Mouse (Mus musculus) midbrain, embryonic 11.5 days (tissue): ENCODE results near the gene Celf2. TPM values are rescaled to one million over a fixed set of nuclear protein-coding genes. Genes with fewer than 3 reads are reported as not detected.

Source experiments
- ATAC-seq: fragments of 200-750 bp; cut with Nextera tagmentation; 2 replicates; pipeline ENCODE4 v1.8.0; 2017; ENCODE audit warnings: moderate TSS enrichment, moderate library complexity; ENCODE audit not compliant: low FRiP score
- DNase-seq: peaks from one replicate; pipeline ENCODE4 v3.0.0; 2015; ENCODE audit warnings: low spot score; ENCODE audit errors: missing footprints
- H3K27ac ChIP-seq: fragments of 300-500 bp; sonication (generic); 2 replicates; pipeline ENCODE4 v1.5.1; 2014; ENCODE audit warnings: low read depth, low read length
- H3K27me3 ChIP-seq: fragments of 300-500 bp; sonication (generic); 2 replicates; pipeline ENCODE4 v1.6.1; 2014; ENCODE audit warnings: mild to moderate bottlenecking, low read length, moderate library complexity, mixed read lengths; ENCODE audit not compliant: control insufficient read depth, insufficient read depth
- H3K36me3 ChIP-seq: fragments of 300-500 bp; sonication (generic); 2 replicates; pipeline ENCODE4 v1.6.1; 2014; ENCODE audit warnings: mild to moderate bottlenecking, low read length, moderate library complexity, mixed read lengths; ENCODE audit not compliant: control insufficient read depth, insufficient read depth
- H3K4me1 ChIP-seq: fragments of 300-500 bp; sonication (generic); 2 replicates; pipeline ENCODE4 v1.6.1; 2014; ENCODE audit warnings: low read length; ENCODE audit not compliant: control insufficient read depth, insufficient read depth
- H3K4me2 ChIP-seq: fragments of 300-500 bp; sonication (generic); 2 replicates; pipeline ENCODE4 v1.6.1; 2014; ENCODE audit warnings: mild to moderate bottlenecking, moderate library complexity
- H3K4me3 ChIP-seq: fragments of 300-500 bp; sonication (generic); 2 replicates; pipeline ENCODE4 v1.5.1; 2014; ENCODE audit warnings: low read depth, low read length
- H3K9ac ChIP-seq: fragments of 300-500 bp; sonication (generic); 2 replicates; pipeline ENCODE4 v1.6.1; 2014; ENCODE audit warnings: low read length
- H3K9me3 ChIP-seq: fragments of 300-500 bp; sonication (generic); 2 replicates; pipeline ENCODE4 v1.6.1; 2016; ENCODE audit warnings: low read length; ENCODE audit not compliant: control insufficient read depth
- WGBS: fragments of 180-500 bp; shearing (Covaris S2); extraction: QIAGEN DNeasy Blood & Tissue Kit; methylation state at CpG from one replicate; pipeline ENCODE4 v1.1.7; 2014; 5-methylcytosine and 5-hydroxymethylcytosine counted together
- polyA plus RNA-seq: library from polyadenylated mRNA; unstranded; fragments of >200 nt; fragmentation: Nextera tagmentation; extraction: Ambion mirVana; gene quantifications from 2 replicates; pipeline ENCODE4 v1.2.1, GENCODE M21; 2014

The Celf2 gene
- polyA plus RNA-seq, 1 experiment from 2014 or later, result 92.7 TPM

GRCm38 (mm10) chr2:7426481-7426880, 82.9 kb downstream of the Celf2 start:
- H3K4me3 ChIP-seq, result no peak overlapping the region
- no peak overlapping the region for H3K4me2 ChIP-seq
- no peak overlapping the region for H3K9ac ChIP-seq
- no peaks in the 10 kb centered on the region for H3K9me3 ChIP-seq
- ATAC-seq (no peak), DNase-seq (no peak)
- H3K27ac ChIP-seq, result no peak overlapping the region
- 93% methylated on average over 1 of the region's 1 CpGs for WGBS
- H3K27me3 ChIP-seq, result no peaks in the 10 kb centered on the region
- no peaks in the 10 kb centered on the region for H3K4me1 ChIP-seq
- H3K36me3 ChIP-seq, result no peaks in the 10 kb centered on the region

GRCm38 (mm10) chr2:7400530-7400929, 108.8 kb downstream of the Celf2 start:
- no peak overlapping the region for H3K4me2 ChIP-seq
- H3K4me1 ChIP-seq, result no peaks in the 10 kb centered on the region
- H3K36me3 ChIP-seq, result no peaks in the 10 kb centered on the region
- no peak overlapping the region for H3K27ac ChIP-seq
- H3K9me3 ChIP-seq, result no peaks in the 10 kb centered on the region
- DNase-seq (no peak), ATAC-seq (no peak)
- H3K27me3 ChIP-seq, result no peaks in the 10 kb centered on the region
- WGBS, result 87% methylated on average over 3 of the region's 3 CpGs
- H3K4me3 ChIP-seq, result no peak overlapping the region
- no peak overlapping the region for H3K9ac ChIP-seq

- Histone ChIP-seq H3K4me1 (0 out of 2 replicates have a peak, but pooled peaks cover 2% of the 10 kb centered on the region), H3K4me3 (no peak overlapping the region)
Measured at GRCm38 (mm10) chr2:7395935-7396334, 113.4 kb downstream of the Celf2 start.

GRCm38 (mm10) chr2:7395473-7395872, 113.9 kb downstream of the Celf2 start:
- Histone ChIP-seq H3K36me3 (no peaks in the 10 kb centered on the region), H3K4me3 (no peak overlapping the region), H3K27ac (no peak overlapping the region), H3K27me3 (no peaks in the 10 kb centered on the region), H3K4me1 (0 out of 2 replicates have a peak, but pooled peaks cover 2% of the 10 kb centered on the region), H3K9me3 (no peaks in the 10 kb centered on the region), H3K9ac (no peak overlapping the region), H3K4me2 (peak overlapping the region; percentile 17; the same call in 1 of the 2 replicates)
- ATAC-seq, result peak; percentile 50; the same call in 1 of the 2 replicates
- WGBS, result 31% methylated on average over 7 of the region's 7 CpGs
- no peak for DNase-seq

More at GRCm38 (mm10) chr2:7395935-7396334, 113.4 kb downstream of the Celf2 start:
- no peaks in the 10 kb centered on the region for H3K36me3 ChIP-seq
- H3K27me3 ChIP-seq, result no peaks in the 10 kb centered on the region
- no peak for DNase-seq
- H3K9me3 ChIP-seq, result no peaks in the 10 kb centered on the region
- H3K27ac ChIP-seq, result no peak overlapping the region
- peak; percentile 48; the same call in 1 of the 2 replicates for ATAC-seq
- 28% methylated on average over 8 of the region's 8 CpGs for WGBS
- no peak overlapping the region for H3K9ac ChIP-seq
- H3K4me2 ChIP-seq, result peak overlapping the region; percentile 17; the same call in 1 of the 2 replicates

GRCm38 (mm10) chr2:7392500-7392899, 116.9 kb downstream of the Celf2 start:
- no peak overlapping the region for H3K4me2 ChIP-seq
- DNase-seq (no peak), ATAC-seq (no peak)
- 90% methylated on average over 2 of the region's 2 CpGs for WGBS
- H3K27me3 ChIP-seq, result no peaks in the 10 kb centered on the region
- H3K27ac ChIP-seq, result no peak overlapping the region
- no peaks in the 10 kb centered on the region for H3K9me3 ChIP-seq
- H3K9ac ChIP-seq, result no peak overlapping the region
- H3K4me3 ChIP-seq, result no peak overlapping the region
- no peaks in the 10 kb centered on the region for H3K36me3 ChIP-seq
- H3K4me1 ChIP-seq, result 0 out of 2 replicates have a peak, but pooled peaks cover 4% of the 10 kb centered on the region

- no peak for ATAC-seq
- Histone ChIP-seq H3K27ac (no peak overlapping the region), H3K4me2 (no peak overlapping the region), H3K4me1 (0 out of 2 replicates have a peak, but pooled peaks cover 2% of the 10 kb centered on the region), H3K27me3 (no peaks in the 10 kb centered on the region), H3K4me3 (no peak overlapping the region), H3K9ac (no peak overlapping the region), H3K9me3 (no peaks in the 10 kb centered on the region), H3K36me3 (no peaks in the 10 kb centered on the region)
- 86% methylated on average over 5 of the region's 5 CpGs for WGBS
- no peak for DNase-seq
Measured at GRCm38 (mm10) chr2:7389264-7389663, 120.1 kb downstream of the Celf2 start.

- Histone ChIP-seq H3K9me3 (no peaks in the 10 kb centered on the region), H3K36me3 (no peaks in the 10 kb centered on the region), H3K9ac (no peak overlapping the region), H3K4me1 (no peaks in the 10 kb centered on the region), H3K27ac (no peak overlapping the region), H3K27me3 (no peaks in the 10 kb centered on the region), H3K4me2 (no peak overlapping the region), H3K4me3 (no peak overlapping the region)
- ATAC-seq, result no peak
- WGBS, result 62% methylated on average over 1 of the region's 1 CpGs
- no peak for DNase-seq
Measured at GRCm38 (mm10) chr2:7378736-7379135, 130.6 kb downstream of the Celf2 start.

- Histone ChIP-seq H3K9me3 (no peaks in the 10 kb centered on the region), H3K4me2 (no peak overlapping the region), H3K4me1 (no peaks in the 10 kb centered on the region), H3K27ac (no peak overlapping the region), H3K27me3 (no peaks in the 10 kb centered on the region), H3K9ac (no peak overlapping the region), H3K4me3 (no peak overlapping the region), H3K36me3 (no peaks in the 10 kb centered on the region)
- WGBS, result 91% methylated on average over 1 of the region's 1 CpGs
- no peak for ATAC-seq
- DNase-seq, result no peak
Measured at GRCm38 (mm10) chr2:7377878-7378277, 131.5 kb downstream of the Celf2 start.

- H3K4me2 ChIP-seq, result no peak overlapping the region
- no peak overlapping the region for H3K4me3 ChIP-seq
- H3K9me3 ChIP-seq, result no peaks in the 10 kb centered on the region
- DNase-seq (no peak), ATAC-seq (no peak)
- WGBS, result 88% methylated on average over 4 of the region's 4 CpGs
- H3K27ac ChIP-seq, result no peak overlapping the region
- no peaks in the 10 kb centered on the region for H3K36me3 ChIP-seq
- no peaks in the 10 kb centered on the region for H3K27me3 ChIP-seq
- H3K9ac ChIP-seq, result no peak overlapping the region
- H3K4me1 ChIP-seq, result no peaks in the 10 kb centered on the region
Measured at GRCm38 (mm10) chr2:7367738-7368137, 141.6 kb downstream of the Celf2 start.
